Mouse (Mus musculus): ENCODE results near the gene Bmyc. TPM values are rescaled to one million over a fixed set of nuclear protein-coding genes. Genes with fewer than 3 reads are reported as not detected.

Gene Bmyc
- polyA plus RNA-seq, 1 experiment from 2014 or later, result 83.3 TPM

DNA sequence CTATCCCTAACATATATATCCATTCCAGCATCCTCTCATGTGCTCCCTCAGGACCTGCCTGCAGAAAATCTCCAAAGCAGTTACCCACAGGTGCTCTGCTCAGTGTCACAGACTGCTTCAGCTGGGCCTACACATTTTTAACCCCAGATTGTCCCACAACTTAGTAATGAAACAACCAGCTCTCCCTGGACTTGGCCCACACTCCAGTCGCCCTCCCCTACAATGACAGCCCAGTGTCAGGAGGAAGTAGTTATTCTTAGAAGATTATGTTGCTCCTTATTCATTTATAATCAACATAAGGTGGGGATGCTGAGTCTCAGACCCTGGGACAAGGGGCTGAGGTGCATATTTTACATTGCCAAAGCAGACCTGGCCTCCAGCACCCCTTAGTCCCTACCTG lies 35.1 kb downstream of the Bmyc start:
- Histone ChIP-seq H3K4me3 (no peak overlapping the region), H3K9me3 (replicated peaks) (no peaks in the 10 kb centered on the region), H3K9ac (no peak overlapping the region), H3K4me1 (no peaks in the 10 kb centered on the region), H3K36me3 (ENCODE audit: poor library complexity, severe bottlenecking) (no peaks in the 10 kb centered on the region), H3K4me2 (no peak overlapping the region), H3K27me3 (no peaks in the 10 kb centered on the region), H3K27ac (no peak overlapping the region)
- ATAC-seq, result no peak
- 73% methylated on average over 1 of the region's 1 CpGs for WGBS

DNA sequence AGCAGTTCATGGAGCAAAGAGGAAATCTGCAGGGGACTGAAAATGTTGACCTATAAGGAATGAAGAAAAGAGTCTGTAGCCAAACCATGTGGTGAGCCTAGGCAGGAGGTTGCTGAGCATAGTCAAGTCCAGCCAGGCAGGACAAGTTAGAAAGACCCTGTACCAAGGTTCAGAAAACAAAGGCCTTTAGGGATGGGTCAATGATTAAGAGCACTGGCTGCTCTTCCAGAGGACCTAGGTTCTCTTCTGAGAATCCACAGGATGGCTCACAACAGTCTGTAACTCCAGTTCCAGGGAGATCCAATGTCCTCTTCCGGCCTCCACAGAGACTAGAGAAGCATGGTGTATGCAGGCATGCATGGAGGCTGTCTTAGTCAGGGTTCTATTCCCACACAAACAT lies 47.7 kb downstream of the Bmyc start:
- WGBS, result 86% methylated on average over 1 of the region's 1 CpGs
- Histone ChIP-seq H3K9me3 (replicated peaks) (no peaks in the 10 kb centered on the region), H3K27me3 (no peaks in the 10 kb centered on the region), H3K27ac (no peak overlapping the region), H3K4me3 (no peak overlapping the region), H3K4me1 (no peaks in the 10 kb centered on the region), H3K4me2 (no peak overlapping the region), H3K9ac (no peak overlapping the region), H3K36me3 (ENCODE audit: poor library complexity, severe bottlenecking) (no peaks in the 10 kb centered on the region)
- no peak for ATAC-seq

Other genes starting within 250 kb of the Bmyc start
- 2.4 and 3.2 TPM in 2 replicates for gene Clic3, start 249.9 kb upstream of the Bmyc start, polyA plus RNA-seq (2015; fragmentation: Nextera tagmentation; extraction: Ambion mirVana)
- 62.0 and 65.9 TPM in 2 replicates for gene Paxx, start 245.6 kb upstream of the Bmyc start, polyA plus RNA-seq (2015; fragmentation: Nextera tagmentation; extraction: Ambion mirVana)
- 7.6 and 9.7 TPM in 2 replicates for gene Ptgds, start 236.7 kb upstream of the Bmyc start, polyA plus RNA-seq (2015; fragmentation: Nextera tagmentation; extraction: Ambion mirVana)
- gene Lcn12, start 212.8 kb upstream of the Bmyc start, polyA plus RNA-seq (2015; fragmentation: Nextera tagmentation; extraction: Ambion mirVana), result not detected in 2 replicates
- gene Fbxw5, start 206.0 kb upstream of the Bmyc start, polyA plus RNA-seq (2015; fragmentation: Nextera tagmentation; extraction: Ambion mirVana), result 97.9 and 103 TPM in 2 replicates
- 4.2 and 5.2 TPM in 2 replicates for gene C8g, start 205.0 kb upstream of the Bmyc start, polyA plus RNA-seq (2015; fragmentation: Nextera tagmentation; extraction: Ambion mirVana)
- gene Traf2, start 159.8 kb upstream of the Bmyc start, polyA plus RNA-seq (2015; fragmentation: Nextera tagmentation; extraction: Ambion mirVana), result 30.9 and 33.3 TPM in 2 replicates
- gene Edf1, start 148.9 kb upstream of the Bmyc start, polyA plus RNA-seq (2015; fragmentation: Nextera tagmentation; extraction: Ambion mirVana), result 383 and 401 TPM in 2 replicates
- 3.1 and 4.2 TPM in 2 replicates for gene Mamdc4, start 131.9 kb upstream of the Bmyc start, polyA plus RNA-seq (2015; fragmentation: Nextera tagmentation; extraction: Ambion mirVana)
- 179 and 189 TPM in 2 replicates for gene Phpt1, start 131.5 kb upstream of the Bmyc start, polyA plus RNA-seq (2015; fragmentation: Nextera tagmentation; extraction: Ambion mirVana)
- gene Ajm1, start 125.0 kb upstream of the Bmyc start, polyA plus RNA-seq (2015; fragmentation: Nextera tagmentation; extraction: Ambion mirVana), result 2.2 and 3.4 TPM in 2 replicates
- 71.7 and 72.5 TPM in 2 replicates for gene Rabl6, start 98.2 kb upstream of the Bmyc start, polyA plus RNA-seq (2015; fragmentation: Nextera tagmentation; extraction: Ambion mirVana)
- gene Ccdc183, start 89.1 kb upstream of the Bmyc start, polyA plus RNA-seq (2015; fragmentation: Nextera tagmentation; extraction: Ambion mirVana), result 0.11 and 0.32 TPM in 2 replicates
- gene Tmem141, start 84.7 kb upstream of the Bmyc start, polyA plus RNA-seq (2015; fragmentation: Nextera tagmentation; extraction: Ambion mirVana), result 14.3 and 16.2 TPM in 2 replicates
- gene Fcna, start 78.7 kb upstream of the Bmyc start, polyA plus RNA-seq (2015; fragmentation: Nextera tagmentation; extraction: Ambion mirVana), result 0.92 and 1.2 TPM in 2 replicates
- not detected in 2 replicates for gene Lcn8, start 53.6 kb upstream of the Bmyc start, polyA plus RNA-seq (2015; fragmentation: Nextera tagmentation; extraction: Ambion mirVana)
- not detected in 2 replicates for gene Lcn5, start 48.8 kb upstream of the Bmyc start, polyA plus RNA-seq (2015; fragmentation: Nextera tagmentation; extraction: Ambion mirVana)
- gene Lcn6, start 30.0 kb upstream of the Bmyc start, polyA plus RNA-seq (2015; fragmentation: Nextera tagmentation; extraction: Ambion mirVana), result not detected in 2 replicates
- not detected in 2 replicates for gene Lcn10, start 24.0 kb upstream of the Bmyc start, polyA plus RNA-seq (2015; fragmentation: Nextera tagmentation; extraction: Ambion mirVana)
- gene Obp2a, start 6.7 kb upstream of the Bmyc start, polyA plus RNA-seq (2015; fragmentation: Nextera tagmentation; extraction: Ambion mirVana), result not detected in 2 replicates
- gene Obp2b, start 30.3 kb downstream of the Bmyc start, polyA plus RNA-seq (2015; fragmentation: Nextera tagmentation; extraction: Ambion mirVana), result not detected in 2 replicates
- gene Lcn3, start 58.8 kb downstream of the Bmyc start, polyA plus RNA-seq (2015; fragmentation: Nextera tagmentation; extraction: Ambion mirVana), result not detected in 2 replicates
- gene Lcn11, start 70.3 kb downstream of the Bmyc start, polyA plus RNA-seq (2015; fragmentation: Nextera tagmentation; extraction: Ambion mirVana), result not detected in 2 replicates
- not detected in 2 replicates for gene Gm13539, start 75.5 kb downstream of the Bmyc start, polyA plus RNA-seq (2015; fragmentation: Nextera tagmentation; extraction: Ambion mirVana)
- gene Glt6d1, start 109.1 kb downstream of the Bmyc start, polyA plus RNA-seq (2015; fragmentation: Nextera tagmentation; extraction: Ambion mirVana), result not detected in 2 replicates
- gene Lcn9, start 116.4 kb downstream of the Bmyc start, polyA plus RNA-seq (2015; fragmentation: Nextera tagmentation; extraction: Ambion mirVana), result not detected in 2 replicates
- not detected in 2 replicates for gene Sohlh1, start 140.5 kb downstream of the Bmyc start, polyA plus RNA-seq (2015; fragmentation: Nextera tagmentation; extraction: Ambion mirVana)
- gene Kcnt1, start 157.0 kb downstream of the Bmyc start, polyA plus RNA-seq (2015; fragmentation: Nextera tagmentation; extraction: Ambion mirVana), result 3.2 and 4.5 TPM in 2 replicates